38 mouse cellular contexts compared by ENCODE assay signal in the genomic region with DNA sequence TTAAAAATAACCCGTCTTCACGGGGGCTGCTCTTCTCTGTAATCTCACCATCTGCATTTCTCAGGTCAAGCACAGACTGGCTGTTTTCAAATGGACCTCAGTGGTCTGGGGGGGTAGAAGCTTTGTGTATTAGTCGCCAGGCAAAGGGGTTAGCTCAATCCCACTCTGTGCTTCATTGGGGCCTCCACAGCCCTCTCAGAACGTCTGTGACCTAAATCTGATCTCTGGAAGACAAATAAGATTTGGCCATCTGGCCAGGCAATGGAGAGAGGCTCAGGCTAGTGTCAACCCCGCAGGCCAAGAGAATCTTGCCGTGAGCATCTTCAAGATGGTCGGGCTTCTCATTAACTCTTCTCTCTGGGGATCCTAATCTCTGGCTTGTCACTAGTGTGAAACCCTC. TPM values are rescaled to one million over a fixed set of nuclear protein-coding genes. Genes with fewer than 3 reads are reported as not detected.
"Had no signal": no experiment of that assay in that cellular context is flagged by ENCODE, and none has a peak within 500 bp of the region (broad histone marks: within the 10 kb centered on the region; RNA-seq: fewer than 3 reads in every experiment).

No protein-coding gene starts in this region.

- H3K4me2 ChIP-seq: heart, embryonic 11.5 days; heart, embryonic 13.5 days; heart, embryonic 15.5 days; hindbrain, embryonic 12.5 days; hindbrain, embryonic 14.5 days; intestine, embryonic 15.5 days; limb, embryonic 13.5 days; limb, embryonic 15.5 days had no signal

- H3K36me3 ChIP-seq: heart, embryonic 13.5 days; heart, embryonic 15.5 days; hindbrain, embryonic 10.5 days; hindbrain, embryonic 12.5 days; intestine, embryonic 15.5 days; limb, embryonic 13.5 days; limb, embryonic 15.5 days had no signal

- H3K9ac ChIP-seq: heart, embryonic 13.5 days; heart, embryonic 15.5 days; hindbrain, embryonic 12.5 days; hindbrain, embryonic 14.5 days; intestine, embryonic 15.5 days; limb, embryonic 13.5 days; limb, embryonic 15.5 days had no signal

- DNase-seq: gastrocnemius, adult 2 months; gastrocnemius, postnatal 10 days; gastrocnemius, postnatal 25 days; heart, postnatal 4 days; kidney, adult 18-20 months; kidney, adult 8-10 months; kidney, postnatal 14 days; kidney, postnatal 36 days; layer of hippocampus, adult 9-11 months; layer of hippocampus, postnatal 36 days; left cerebral cortex, postnatal 4 days had no signal

- H3K4me1 ChIP-seq: hindbrain, embryonic 12.5 days; limb, embryonic 13.5 days; limb, embryonic 15.5 days had no signal

- ATAC-seq: forebrain, embryonic 16.5 days; hindbrain, embryonic 16.5 days; inflammation-experienced regulatory T-cells, adult 6 months; intestine, embryonic 15.5 days; intestine, postnatal 0 days had no signal

- H3K27me3 ChIP-seq: heart, embryonic 15.5 days; hindbrain, embryonic 12.5 days; intestine, embryonic 15.5 days; limb, embryonic 13.5 days; limb, embryonic 15.5 days had no signal

- H3K9me3 ChIP-seq: heart, embryonic 13.5 days; heart, embryonic 15.5 days; hindbrain, embryonic 10.5 days; hindbrain, embryonic 12.5 days; intestine, embryonic 15.5 days; limb, embryonic 13.5 days; limb, embryonic 15.5 days had no signal

- H3K4me3 ChIP-seq: gastrocnemius, adult 2 months; heart, embryonic 13.5 days; heart, embryonic 15.5 days; hindbrain, embryonic 10.5 days; hindbrain, embryonic 12.5 days; intestine, embryonic 15.5 days; limb, embryonic 13.5 days; limb, embryonic 15.5 days had no signal

- H3K27ac ChIP-seq: gastrocnemius, adult 2 months; heart, embryonic 13.5 days; heart, embryonic 15.5 days; hindbrain, embryonic 10.5 days; hindbrain, embryonic 12.5 days; hindbrain, embryonic 14.5 days; intestine, embryonic 15.5 days; kidney, postnatal 0 days; limb, embryonic 13.5 days; limb, embryonic 15.5 days had no signal

RNA-seq across cellular contexts. Expression of a gene that starts 49.0 kb away (rescaled TPM):
- total RNA-seq: gastrocnemius, adult 2 months; gastrocnemius, postnatal 10 days; gastrocnemius, postnatal 25 days; gastrocnemius, postnatal 4 days; granulocyte monocyte progenitor cell, adult 5-6 weeks; heart, adult 8-10 months; heart, postnatal 25 days; heart, postnatal 4 days; layer of hippocampus, adult 18-20 months; layer of hippocampus, adult 8-10 months; layer of hippocampus, postnatal 14 days; layer of hippocampus, postnatal 36 days; left cerebral cortex, adult 18-20 months; left cerebral cortex, adult 8-10 months; left cerebral cortex, postnatal 10 days; left cerebral cortex, postnatal 25 days; left cerebral cortex, postnatal 4 days had no signal
- polyA plus RNA-seq: forebrain, embryonic 16.5 days; heart, embryonic 13.5 days; heart, embryonic 15.5 days; hindbrain, embryonic 12.5 days; hindbrain, embryonic 14.5 days; inflammation-experienced regulatory T-cells, adult 6 months; intestine, postnatal 0 days; large intestine, adult 2 months; limb, embryonic 11.5 days; limb, embryonic 15.5 days had no signal
